In genomic region chr14:48371766-48372165, GRCm38 (mm10) we compare ENCODE assay signal across 8 mouse cellular contexts.
DNase-seq lines count a peak whose midpoint lies in the region; ATAC-seq lines count a peak whose summit lies in the region.

No protein-coding gene starts in this region.

- peak; percentile 9 for DNase-seq in ovary, postnatal 14 days (ENCODE audit: low spot score)
- no peak for DNase-seq in ovary, postnatal 10 days (ENCODE audit: low spot score)
- DNase-seq in frontal cortex, postnatal 25 days (ENCODE audit: low spot score in 2 of 2): peak; percentile 13 to 33
- peak; percentile 9 to 14 for DNase-seq in lung, adult 18-20 months
- peak; percentile 67 for DNase-seq in retina, embryonic 14.5 days (ENCODE audit: low spot score)
- DNase-seq in natural killer cell, adult 2 months (ENCODE audit: low spot score in 2 of 2): no peak
- no peak for DNase-seq in urinary bladder, postnatal 36 days (ENCODE audit: low spot score in 2 of 2)

- ATAC-seq in common myeloid progenitor, adult 5-6 weeks (replicated peaks; ENCODE audit: low read depth, poor library complexity, severe bottlenecking): peak; percentile 41; the same call in 1 of the 2 replicates

Comparison
In these comparisons a context has a peak if more than half of its experiments do, and no peak if none do; other contexts are left out.
1. DNase-seq: peak in ovary, postnatal 14 days (single experiment), frontal cortex, postnatal 25 days (2 of 2), lung, adult 18-20 months (2 of 2) and retina, embryonic 14.5 days (single experiment); none in ovary, postnatal 10 days (single experiment), natural killer cell, adult 2 months (0 of 2) and urinary bladder, postnatal 36 days (0 of 2).